Mouse (Mus musculus): ENCODE measurements around the gene Ddx39b.

- TF ChIP-seq CTCF (IDR thresholded peaks at IDR 0.05; ENCODE audit: insufficient read depth, low read depth, low read length) (no peak), POLR2A (IDR thresholded peaks at IDR 0.05; ENCODE audit: insufficient read depth, low read depth, low read length) (no peak)
Measured at GRCm38 (mm10) chr17:35222299-35222698, 19.2 kb upstream of the Ddx39b start.
